Mouse (Mus musculus) liver, embryonic 12.5 days (tissue): Measurements from ENCODE around the gene Rora. TPM values are rescaled to one million over a fixed set of nuclear protein-coding genes. Genes with fewer than 3 reads are reported as not detected.

Experiments
- ATAC-seq: fragments of 200-750 bp; cut with Nextera tagmentation; 2 replicates; pipeline ENCODE4 v1.8.0; 2017; ENCODE audit warnings: moderate number of reproducible peaks, mild to moderate bottlenecking, moderate library complexity
- H3K27ac ChIP-seq: fragments of 300-500 bp; sonication (generic); 2 replicates; pipeline ENCODE4 v1.5.1; 2016; ENCODE audit warnings: mild to moderate bottlenecking
- H3K27me3 ChIP-seq: fragments of 300-500 bp; sonication (generic); replicated peaks from 2 replicates; pipeline ENCODE4 v1.6.1; 2016; ENCODE audit warnings: mild to moderate bottlenecking, moderate library complexity
- H3K36me3 ChIP-seq: fragments of 300-500 bp; sonication (generic); 2 replicates; pipeline ENCODE4 v1.6.1; 2016; ENCODE audit warnings: mild to moderate bottlenecking, moderate library complexity
- H3K4me1 ChIP-seq: fragments of 300-500 bp; sonication (generic); 2 replicates; pipeline ENCODE4 v1.6.1; 2016
- H3K4me2 ChIP-seq: fragments of 300-500 bp; sonication (generic); 2 replicates; pipeline ENCODE4 v1.6.1; 2016; ENCODE audit warnings: mild to moderate bottlenecking, moderate library complexity
- H3K4me3 ChIP-seq: fragments of 300-500 bp; sonication (generic); 2 replicates; pipeline ENCODE4 v1.5.1; 2016; ENCODE audit warnings: mild to moderate bottlenecking, moderate library complexity
- H3K9ac ChIP-seq: fragments of 300-500 bp; sonication (generic); 2 replicates; pipeline ENCODE4 v1.6.1; 2016; ENCODE audit warnings: mild to moderate bottlenecking, moderate library complexity
- H3K9me3 ChIP-seq: fragments of 300-500 bp; sonication (generic); replicated peaks from 2 replicates; pipeline ENCODE4 v1.6.1; 2016; ENCODE audit warnings: mild to moderate bottlenecking, moderate library complexity
- WGBS: fragments of 180-500 bp; shearing (Covaris S2); methylation state at CpG from one replicate; pipeline ENCODE4 v1.1.7; 2016; ENCODE audit not compliant: insufficient replicate concordance; 5-methylcytosine and 5-hydroxymethylcytosine counted together
- polyA plus RNA-seq: library from polyadenylated mRNA; unstranded; fragments of >200 nt; fragmentation: Nextera tagmentation; extraction: Ambion mirVana; gene quantifications from 2 replicates; pipeline ENCODE4 v1.2.1, GENCODE M21; 2016

The Rora gene
- polyA plus RNA-seq, 1 experiment from 2014 or later, result 2.4 TPM

GRCm38 (mm10) chr9:69181411-69181810 lies 527.8 kb downstream of the Rora start:
- Histone ChIP-seq H3K9me3 (no peaks in the 10 kb centered on the region), H3K36me3 (no peaks in the 10 kb centered on the region), H3K9ac (no peak overlapping the region), H3K4me3 (no peak overlapping the region), H3K4me1 (0 out of 2 replicates have a peak, but pooled peaks cover 5% of the 10 kb centered on the region), H3K27ac (no peak overlapping the region), H3K4me2 (no peak overlapping the region), H3K27me3 (no peaks in the 10 kb centered on the region)
- ATAC-seq, result no peak

GRCm38 (mm10) chr9:69183888-69184287 lies 530.3 kb downstream of the Rora start:
- no peak for ATAC-seq
- H3K4me2 ChIP-seq, result no peak overlapping the region

GRCm38 (mm10) chr9:69190726-69191125 lies 537.1 kb downstream of the Rora start:
- no peak for ATAC-seq
- 38% methylated on average over 1 of the region's 1 CpGs for WGBS
- Histone ChIP-seq H3K4me1 (no peaks in the 10 kb centered on the region), H3K9me3 (no peaks in the 10 kb centered on the region), H3K4me3 (no peak overlapping the region), H3K9ac (no peak overlapping the region), H3K36me3 (no peaks in the 10 kb centered on the region), H3K27ac (no peak overlapping the region), H3K27me3 (no peaks in the 10 kb centered on the region), H3K4me2 (no peak overlapping the region)

More at GRCm38 (mm10) chr9:69183888-69184287, 530.3 kb downstream of the Rora start:
- no peak overlapping the region for H3K9ac ChIP-seq
- 0 out of 2 replicates have a peak, but pooled peaks cover 5% of the 10 kb centered on the region for H3K4me1 ChIP-seq
- H3K36me3 ChIP-seq, result no peaks in the 10 kb centered on the region
- 63% methylated on average over 4 of the region's 4 CpGs for WGBS
- H3K27ac ChIP-seq, result no peak overlapping the region
- H3K9me3 ChIP-seq, result no peaks in the 10 kb centered on the region
- H3K27me3 ChIP-seq, result no peaks in the 10 kb centered on the region
- no peak overlapping the region for H3K4me3 ChIP-seq

GRCm38 (mm10) chr9:69192446-69192845 lies 538.9 kb downstream of the Rora start:
- H3K36me3 ChIP-seq, result no peaks in the 10 kb centered on the region
- no peak overlapping the region for H3K27ac ChIP-seq
- no peak overlapping the region for H3K4me3 ChIP-seq
- no peak overlapping the region for H3K9ac ChIP-seq
- no peaks in the 10 kb centered on the region for H3K4me1 ChIP-seq
- WGBS, result 75% methylated on average over 8 of the region's 8 CpGs
- no peaks in the 10 kb centered on the region for H3K9me3 ChIP-seq
- ATAC-seq, result no peak
- no peak overlapping the region for H3K4me2 ChIP-seq
- H3K27me3 ChIP-seq, result no peaks in the 10 kb centered on the region

GRCm38 (mm10) chr9:69194638-69195605 lies 541.3 kb downstream of the Rora start:
- Histone ChIP-seq H3K27me3 (no peaks in the 10 kb centered on the region), H3K36me3 (no peaks in the 10 kb centered on the region), H3K4me2 (no peak overlapping the region), H3K27ac (no peak overlapping the region), H3K9me3 (no peaks in the 10 kb centered on the region), H3K4me3 (no peak overlapping the region), H3K4me1 (no peaks in the 10 kb centered on the region), H3K9ac (no peak overlapping the region)
- ATAC-seq, result no peak
- WGBS, result 63% methylated on average over 13 of the region's 13 CpGs

GRCm38 (mm10) chr9:69213796-69214195 lies 560.2 kb downstream of the Rora start:
- 62% methylated on average over 5 of the region's 5 CpGs for WGBS
- Histone ChIP-seq H3K9ac (no peak overlapping the region), H3K4me3 (no peak overlapping the region), H3K27ac (no peak overlapping the region), H3K4me1 (no peaks in the 10 kb centered on the region), H3K27me3 (no peaks in the 10 kb centered on the region), H3K36me3 (no peaks in the 10 kb centered on the region), H3K9me3 (no peaks in the 10 kb centered on the region), H3K4me2 (no peak overlapping the region)
- no peak for ATAC-seq

- Histone ChIP-seq H3K4me1 (no peaks in the 10 kb centered on the region), H3K4me3 (no peak overlapping the region), H3K9ac (no peak overlapping the region), H3K27me3 (no peaks in the 10 kb centered on the region), H3K36me3 (no peaks in the 10 kb centered on the region), H3K27ac (no peak overlapping the region), H3K9me3 (no peaks in the 10 kb centered on the region), H3K4me2 (no peak overlapping the region)
- ATAC-seq, result no peak
- 44% methylated on average over 3 of the region's 3 CpGs for WGBS
Observed at GRCm38 (mm10) chr9:69224841-69225240, 571.3 kb downstream of the Rora start.

GRCm38 (mm10) chr9:69226424-69226823 lies 572.8 kb downstream of the Rora start:
- H3K9ac ChIP-seq, result no peak overlapping the region
- no peaks in the 10 kb centered on the region for H3K36me3 ChIP-seq
- 60% methylated on average over 3 of the region's 3 CpGs for whole genome bisulfite sequencing
- H3K9me3 ChIP-seq, result no peaks in the 10 kb centered on the region
- no peaks in the 10 kb centered on the region for H3K4me1 ChIP-seq
- H3K4me3 ChIP-seq, result no peak overlapping the region
- H3K27me3 ChIP-seq, result no peaks in the 10 kb centered on the region
- ATAC-seq, result no peak
- no peak overlapping the region for H3K4me2 ChIP-seq
- H3K27ac ChIP-seq, result no peak overlapping the region

- H3K4me2 ChIP-seq, result no peak overlapping the region
- H3K9me3 ChIP-seq, result no peaks in the 10 kb centered on the region
- H3K4me3 ChIP-seq, result no peak overlapping the region
- no peak overlapping the region for H3K9ac ChIP-seq
- H3K27ac ChIP-seq, result no peak overlapping the region
- WGBS, result 66% methylated on average over 6 of the region's 6 CpGs
- H3K4me1 ChIP-seq, result no peaks in the 10 kb centered on the region
- no peak for ATAC-seq
- H3K36me3 ChIP-seq, result no peaks in the 10 kb centered on the region
- no peaks in the 10 kb centered on the region for H3K27me3 ChIP-seq
Observed at GRCm38 (mm10) chr9:69227806-69228205, 574.2 kb downstream of the Rora start.

GRCm38 (mm10) chr9:69229935-69230334 lies 576.3 kb downstream of the Rora start:
- Histone ChIP-seq H3K36me3 (no peaks in the 10 kb centered on the region), H3K4me1 (no peaks in the 10 kb centered on the region), H3K9me3 (no peaks in the 10 kb centered on the region), H3K4me3 (no peak overlapping the region), H3K4me2 (no peak overlapping the region), H3K27me3 (no peaks in the 10 kb centered on the region), H3K9ac (no peak overlapping the region), H3K27ac (no peak overlapping the region)
- no peak for ATAC-seq
- 71% methylated on average over 7 of the region's 7 CpGs for WGBS

GRCm38 (mm10) chr9:69234526-69234925 lies 580.9 kb downstream of the Rora start:
- no peaks in the 10 kb centered on the region; the same call in 1 of the 2 replicates for H3K4me1 ChIP-seq
- WGBS, result 44% methylated on average over 7 of the region's 7 CpGs
- ATAC-seq, result no peak
- H3K9ac ChIP-seq, result no peak overlapping the region
- H3K4me3 ChIP-seq, result no peak overlapping the region
- H3K36me3 ChIP-seq, result no peaks in the 10 kb centered on the region
- no peaks in the 10 kb centered on the region for H3K27me3 ChIP-seq
- no peak overlapping the region for H3K27ac ChIP-seq
- no peaks in the 10 kb centered on the region for H3K9me3 ChIP-seq
- no peak overlapping the region for H3K4me2 ChIP-seq

- no peaks in the 10 kb centered on the region for H3K27me3 ChIP-seq
- no peaks in the 10 kb centered on the region; the same call in 1 of the 2 replicates for H3K4me1 ChIP-seq
- no peaks in the 10 kb centered on the region for H3K9me3 ChIP-seq
- no peaks in the 10 kb centered on the region for H3K36me3 ChIP-seq
- H3K9ac ChIP-seq, result no peak overlapping the region
- no peak overlapping the region for H3K27ac ChIP-seq
- 38% methylated on average over 10 of the region's 10 CpGs for WGBS
- H3K4me2 ChIP-seq, result no peak overlapping the region
- H3K4me3 ChIP-seq, result no peak overlapping the region
- ATAC-seq, result no peak
Observed at GRCm38 (mm10) chr9:69237316-69237715, 583.7 kb downstream of the Rora start.
